Mouse (Mus musculus): ENCODE data around the gene Mrpl2. TPM values are rescaled to one million over a fixed set of nuclear protein-coding genes. Genes with fewer than 3 reads are reported as not detected.

The Mrpl2 gene
- polyA plus RNA-seq, 1 experiment from 2014 or later, result 88.4 TPM

DNA sequence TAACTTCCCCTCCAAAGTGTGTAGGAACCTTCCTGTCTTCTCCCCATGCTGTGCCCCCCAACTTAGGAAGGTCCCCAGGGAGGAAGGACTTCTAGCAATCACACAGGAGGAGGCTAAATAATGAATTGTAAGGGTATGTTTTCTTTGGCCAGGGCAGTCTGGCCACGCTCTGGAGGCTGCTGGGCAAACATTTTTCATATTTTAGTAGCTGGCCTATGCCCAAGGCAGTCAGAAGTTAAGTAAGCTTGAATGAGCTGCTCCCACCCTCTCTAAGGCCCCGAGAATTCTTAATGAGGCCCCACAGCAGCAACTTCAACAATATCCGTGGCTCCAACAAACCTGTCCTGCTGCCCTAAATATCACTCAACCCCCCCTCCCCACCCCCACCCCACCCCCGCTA is 33.2 kb upstream of the Mrpl2 start:
- H3K27me3 ChIP-seq, result no peaks in the 10 kb centered on the region
- no peak overlapping the region for H3K4me2 ChIP-seq (replicated peaks)
- no peak overlapping the region for H3K9ac ChIP-seq (replicated peaks)
- H3K27ac ChIP-seq (replicated peaks), result no peak overlapping the region; the same call in 1 of the 2 replicates
- 0 out of 2 replicates have a peak, but pooled peaks cover 2% of the 10 kb centered on the region for H3K36me3 ChIP-seq
- H3K9me3 ChIP-seq, result no peaks in the 10 kb centered on the region
- no peak for ATAC-seq (ENCODE audit: low FRiP score, low read depth)
- no peak overlapping the region for H3K4me3 ChIP-seq
- H3K4me1 ChIP-seq, result peaks cover 47% of the 10 kb centered on the region
- WGBS, result 56% methylated on average over 4 of the region's 4 CpGs

DNA sequence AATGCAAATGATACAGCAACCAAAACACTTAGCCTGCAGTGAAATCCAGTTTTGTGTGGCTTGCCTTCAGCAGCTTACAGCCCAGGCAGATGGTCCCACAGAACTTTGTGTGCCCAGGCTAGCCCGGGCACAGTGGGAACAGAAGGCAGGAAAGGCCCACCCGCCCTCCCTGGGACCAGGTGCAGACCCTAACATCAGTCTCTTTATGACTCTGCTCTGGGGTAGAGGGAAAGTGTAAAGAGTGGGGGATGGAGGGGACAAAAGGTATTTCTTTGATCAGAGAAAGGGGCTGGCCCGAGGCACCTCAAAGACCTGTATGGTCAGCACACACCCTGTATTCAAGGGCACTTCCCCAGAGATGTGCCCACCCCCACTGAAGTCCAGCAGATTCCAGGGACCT is 32.8 kb upstream of the Mrpl2 start:
- ATAC-seq (ENCODE audit: low FRiP score, low read depth), result no peak
- H3K4me2 ChIP-seq (replicated peaks), result no peak overlapping the region
- WGBS, result 53% methylated on average over 3 of the region's 3 CpGs
- H3K4me3 ChIP-seq, result no peak overlapping the region
- H3K9ac ChIP-seq (replicated peaks), result 0 out of 2 replicates have a peak overlapping the region, but pooled peaks have one; percentile 11
- H3K9me3 ChIP-seq, result no peaks in the 10 kb centered on the region
- peak overlapping the region; percentile 52; the same call in 1 of the 2 replicates for H3K27ac ChIP-seq (replicated peaks)
- H3K36me3 ChIP-seq, result 0 out of 2 replicates have a peak, but pooled peaks cover 2% of the 10 kb centered on the region
- H3K27me3 ChIP-seq, result no peaks in the 10 kb centered on the region
- peaks cover 51% of the 10 kb centered on the region for H3K4me1 ChIP-seq

DNA sequence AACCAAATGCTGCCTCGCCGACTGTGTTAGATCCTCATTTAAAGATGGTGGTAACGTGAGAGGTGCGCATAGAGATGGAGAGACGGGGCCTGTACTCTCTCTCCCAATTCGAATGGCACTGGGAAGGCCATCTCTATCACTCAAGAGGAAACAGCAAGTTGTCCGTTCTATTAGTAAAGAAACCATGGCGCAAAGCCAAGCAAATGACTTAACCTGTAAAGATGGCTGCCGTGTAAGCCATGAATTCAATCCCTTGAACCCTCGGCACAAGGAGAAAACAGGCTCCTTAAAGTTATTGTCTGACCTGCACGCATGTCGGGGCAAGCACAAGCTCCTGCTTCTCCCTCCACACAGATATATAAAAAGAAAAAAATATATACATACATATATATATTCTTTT is 28.2 kb upstream of the Mrpl2 start:
- ATAC-seq (ENCODE audit: low FRiP score, low read depth), result no peak
- Histone ChIP-seq H3K4me2 (replicated peaks) (peak overlapping the region; percentile 34; the same call in 1 of the 2 replicates), H3K4me1 (peaks cover 60% of the 10 kb centered on the region), H3K27me3 (no peaks in the 10 kb centered on the region), H3K4me3 (no peak overlapping the region), H3K36me3 (no peaks in the 10 kb centered on the region), H3K27ac (replicated peaks) (peak overlapping the region; percentile 81; the same call in 1 of the 2 replicates), H3K9ac (replicated peaks) (no peak overlapping the region), H3K9me3 (no peaks in the 10 kb centered on the region)
- 73% methylated on average over 12 of the region's 12 CpGs for WGBS

GRCm38 (mm10) chr17:46618394-46618768 is 27.6 kb upstream of the Mrpl2 start:
- Histone ChIP-seq H3K9me3 (no peaks in the 10 kb centered on the region), H3K4me2 (replicated peaks) (peak overlapping the region; percentile 34), H3K4me1 (peaks cover 60% of the 10 kb centered on the region), H3K36me3 (no peaks in the 10 kb centered on the region), H3K9ac (replicated peaks) (0 out of 2 replicates have a peak overlapping the region, but pooled peaks have one; percentile 41), H3K27me3 (no peaks in the 10 kb centered on the region), H3K27ac (replicated peaks) (peak overlapping the region; percentile 81), H3K4me3 (no peak overlapping the region)
- no peak for ATAC-seq (ENCODE audit: low FRiP score, low read depth)
- WGBS, result 11% methylated on average over 6 of the region's 6 CpGs

DNA sequence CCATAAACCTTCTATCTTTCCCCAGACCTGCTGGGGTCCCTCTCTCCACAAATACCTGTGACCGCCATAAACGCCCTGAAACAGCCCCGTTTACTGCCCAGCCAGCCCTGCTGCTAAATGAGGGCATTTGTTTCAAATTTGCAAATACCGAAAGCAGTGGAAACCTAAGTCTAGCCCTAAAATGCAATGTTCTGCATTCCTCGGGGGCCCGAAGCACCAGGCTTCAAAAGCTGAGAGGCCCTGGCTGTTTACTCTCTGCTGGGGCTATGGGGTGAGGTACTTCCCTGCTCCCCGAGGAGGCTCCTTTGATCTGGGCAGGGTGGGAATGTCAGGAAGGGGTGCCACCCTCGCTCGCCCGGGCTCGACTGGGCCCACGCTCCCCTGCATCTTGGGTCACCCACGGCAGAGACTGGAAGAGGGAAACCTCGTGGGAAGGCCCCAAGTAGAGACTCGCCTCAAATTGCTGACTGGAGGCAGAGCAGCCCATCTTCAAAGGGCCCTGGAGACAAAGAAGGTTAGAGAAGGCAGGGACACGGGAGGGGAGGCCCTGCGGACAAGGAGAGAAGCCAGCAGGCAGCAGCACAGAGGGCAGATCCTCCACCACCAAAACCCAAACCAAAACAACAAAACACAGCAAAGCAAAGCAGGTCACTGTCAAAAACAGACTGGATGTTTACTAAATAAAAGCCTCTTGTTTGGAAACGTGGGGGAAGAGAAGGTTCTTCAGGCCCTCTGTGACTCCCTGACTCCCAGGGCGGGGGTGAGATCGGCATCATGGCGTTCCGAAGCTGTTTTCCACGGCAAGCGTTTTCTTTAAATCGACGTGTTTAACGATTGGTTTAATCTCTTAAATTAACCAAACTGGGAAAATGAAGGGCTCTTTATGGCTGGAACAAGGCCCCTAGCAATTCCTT is 27.0 kb upstream of the Mrpl2 start:
- 3% methylated on average over 27 of the region's 27 CpGs for WGBS
- no peaks in the 10 kb centered on the region for H3K9me3 ChIP-seq
- peak overlapping the region; percentile 41 for H3K9ac ChIP-seq (replicated peaks)
- peak overlapping the region; percentile 81 for H3K27ac ChIP-seq (replicated peaks)
- 0 out of 2 replicates have a peak, but pooled peaks have one; percentile 28 for ATAC-seq (ENCODE audit: low FRiP score, low read depth)
- peak overlapping the region; percentile 34 for H3K4me2 ChIP-seq (replicated peaks)
- 0 out of 2 replicates have a peak overlapping the region, but pooled peaks have one; percentile 6 for H3K4me3 ChIP-seq
- H3K4me1 ChIP-seq, result peaks cover 60% of the 10 kb centered on the region
- H3K36me3 ChIP-seq, result no peaks in the 10 kb centered on the region
- H3K27me3 ChIP-seq, result no peaks in the 10 kb centered on the region

DNA sequence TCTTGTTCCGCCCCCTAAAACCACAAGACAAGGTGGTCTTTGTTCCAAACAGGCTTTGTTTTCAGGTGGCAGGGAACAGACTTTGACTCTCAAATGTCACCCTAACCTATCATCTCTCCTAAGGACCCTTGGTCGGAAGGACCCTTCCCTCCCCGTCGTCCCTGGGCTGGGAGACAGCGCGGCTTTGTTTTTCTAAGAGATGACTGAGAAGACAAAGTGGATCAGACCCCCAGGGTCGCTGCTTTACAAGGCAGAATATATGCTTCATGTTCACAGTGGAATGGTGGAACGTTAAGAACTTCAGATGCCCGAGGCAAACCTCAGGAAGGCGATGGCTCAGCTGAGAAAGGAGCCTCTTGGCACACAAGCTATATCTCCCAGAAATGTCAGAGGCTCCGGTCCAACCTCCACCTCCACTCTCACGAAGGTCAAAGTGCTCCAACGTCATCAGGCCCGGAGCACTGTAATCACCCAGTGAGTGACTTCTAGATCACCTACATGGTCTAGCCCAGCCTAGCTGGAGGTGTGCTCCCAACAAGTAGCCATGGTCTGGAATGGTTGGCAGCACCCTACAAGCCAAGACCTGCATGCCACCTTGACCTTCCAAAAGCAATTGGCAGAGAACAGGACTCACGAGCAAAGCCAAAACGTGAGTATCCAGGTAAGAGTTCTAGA is 26.2 kb upstream of the Mrpl2 start:
- peak overlapping the region; percentile 34 for H3K4me2 ChIP-seq (replicated peaks)
- no peaks in the 10 kb centered on the region for H3K36me3 ChIP-seq
- no peaks in the 10 kb centered on the region for H3K9me3 ChIP-seq
- H3K4me3 ChIP-seq, result no peak overlapping the region
- ATAC-seq (ENCODE audit: low FRiP score, low read depth), result no peak
- H3K27ac ChIP-seq (replicated peaks), result peak overlapping the region; percentile 81
- H3K9ac ChIP-seq (replicated peaks), result peak overlapping the region; percentile 41
- 30% methylated on average over 16 of the region's 16 CpGs for WGBS
- peaks cover 65% of the 10 kb centered on the region for H3K4me1 ChIP-seq
- no peaks in the 10 kb centered on the region for H3K27me3 ChIP-seq

- Histone ChIP-seq H3K4me3 (no peak overlapping the region), H3K9ac (replicated peaks) (no peak overlapping the region), H3K27ac (replicated peaks) (no peak overlapping the region), H3K36me3 (no peaks in the 10 kb centered on the region), H3K27me3 (no peaks in the 10 kb centered on the region), H3K4me2 (replicated peaks) (no peak overlapping the region), H3K9me3 (no peaks in the 10 kb centered on the region), H3K4me1 (peaks cover 61% of the 10 kb centered on the region)
- WGBS, result 78% methylated on average over 15 of the region's 15 CpGs
- no peak for ATAC-seq (ENCODE audit: low FRiP score, low read depth)
Measured at GRCm38 (mm10) chr17:46621324-46621723, 24.7 kb upstream of the Mrpl2 start.

- ATAC-seq (ENCODE audit: low FRiP score, low read depth), result no peak
- Histone ChIP-seq H3K9ac (replicated peaks) (no peak overlapping the region), H3K36me3 (no peaks in the 10 kb centered on the region), H3K27me3 (no peaks in the 10 kb centered on the region), H3K4me1 (peaks cover 62% of the 10 kb centered on the region), H3K27ac (replicated peaks) (no peak overlapping the region), H3K9me3 (no peaks in the 10 kb centered on the region), H3K4me3 (no peak overlapping the region), H3K4me2 (replicated peaks) (no peak overlapping the region)
- WGBS, result 93% methylated on average over 11 of the region's 11 CpGs
Measured at GRCm38 (mm10) chr17:46622269-46622668, 23.8 kb upstream of the Mrpl2 start.

- H3K4me3 ChIP-seq, result no peak overlapping the region
- no peak for ATAC-seq (ENCODE audit: low FRiP score, low read depth)
- H3K27me3 ChIP-seq, result no peaks in the 10 kb centered on the region
- no peaks in the 10 kb centered on the region for H3K36me3 ChIP-seq
- 0 out of 2 replicates have a peak overlapping the region, but pooled peaks have one; percentile 9 for H3K4me2 ChIP-seq (replicated peaks)
- no peaks in the 10 kb centered on the region for H3K9me3 ChIP-seq
- 33% methylated on average over 10 of the region's 10 CpGs for WGBS
- peaks cover 55% of the 10 kb centered on the region for H3K4me1 ChIP-seq
- peak overlapping the region; percentile 42; the same call in 1 of the 2 replicates for H3K27ac ChIP-seq (replicated peaks)
- peak overlapping the region; percentile 28 for H3K9ac ChIP-seq (replicated peaks)
Measured at GRCm38 (mm10) chr17:46623819-46624557, 22.0 kb upstream of the Mrpl2 start.

GRCm38 (mm10) chr17:46624598-46624997 is 21.4 kb upstream of the Mrpl2 start:
- H3K4me1 ChIP-seq, result peaks cover 50% of the 10 kb centered on the region
- H3K27ac ChIP-seq (replicated peaks), result peak overlapping the region; percentile 42; the same call in 1 of the 2 replicates
- H3K4me2 ChIP-seq (replicated peaks), result 0 out of 2 replicates have a peak overlapping the region, but pooled peaks have one; percentile 9
- H3K27me3 ChIP-seq, result no peaks in the 10 kb centered on the region
- H3K9me3 ChIP-seq, result no peaks in the 10 kb centered on the region
- WGBS, result 76% methylated on average over 12 of the region's 12 CpGs
- H3K4me3 ChIP-seq, result no peak overlapping the region
- H3K9ac ChIP-seq (replicated peaks), result peak overlapping the region; percentile 28
- H3K36me3 ChIP-seq, result no peaks in the 10 kb centered on the region
- ATAC-seq (ENCODE audit: low FRiP score, low read depth), result no peak

DNA sequence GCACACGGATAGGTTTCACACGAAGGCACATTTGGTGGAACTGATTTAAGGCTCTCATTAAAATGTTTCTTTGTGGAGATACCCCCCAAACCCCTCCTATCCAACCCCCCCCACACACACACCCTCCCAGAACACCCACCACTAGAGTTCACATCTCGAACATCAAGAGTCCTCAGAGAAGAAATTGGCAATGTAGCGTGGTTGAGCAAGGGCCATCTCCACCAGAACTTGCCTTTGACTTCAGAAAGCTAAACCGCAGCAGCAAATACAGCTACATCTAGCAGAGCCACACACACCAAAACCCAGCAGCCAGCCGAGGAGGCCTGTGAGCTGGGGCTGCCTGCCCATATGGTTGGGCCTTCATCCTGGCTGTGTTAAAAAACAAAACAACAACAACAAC is 18.6 kb upstream of the Mrpl2 start:
- no peak overlapping the region for H3K27ac ChIP-seq (replicated peaks)
- H3K9me3 ChIP-seq, result no peaks in the 10 kb centered on the region
- 74% methylated on average over 6 of the region's 6 CpGs for WGBS
- H3K36me3 ChIP-seq, result peaks cover 14% of the 10 kb centered on the region
- no peak for ATAC-seq (ENCODE audit: low FRiP score, low read depth)
- H3K27me3 ChIP-seq, result no peaks in the 10 kb centered on the region
- peak overlapping the region; percentile 97 for H3K9ac ChIP-seq (replicated peaks)
- peaks cover 54% of the 10 kb centered on the region for H3K4me1 ChIP-seq
- peak overlapping the region; percentile 90 for H3K4me3 ChIP-seq
- H3K4me2 ChIP-seq (replicated peaks), result peak overlapping the region; percentile 83
